ENCODE assay signal across 21 mouse cellular contexts in the genomic region with DNA sequence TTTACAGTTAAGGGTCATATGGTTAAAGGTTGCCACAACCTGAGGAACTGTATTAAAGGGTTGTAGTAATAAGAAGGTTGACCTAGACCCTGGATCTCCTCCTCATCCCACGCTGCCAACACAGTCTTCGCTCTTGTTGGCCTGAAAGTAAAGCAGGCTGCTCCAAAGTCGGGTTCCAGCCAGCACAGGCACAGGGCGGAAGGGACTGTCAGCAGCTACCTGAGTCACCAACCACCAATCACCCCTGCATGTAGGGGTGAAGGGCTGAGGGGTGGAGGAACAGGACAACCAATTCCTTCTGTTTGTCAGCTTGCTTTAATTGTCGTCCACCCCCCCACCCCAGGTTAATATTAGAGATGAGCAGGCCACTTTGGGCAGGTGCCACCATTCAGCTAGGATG.
DNase-seq lines count a peak whose midpoint lies in the region; ATAC-seq and TF ChIP-seq lines count a peak whose summit lies in the region.
"Had no signal": no experiment of that assay in that cellular context is flagged by ENCODE, and none has a peak within 500 bp of the region (broad histone marks: within the 10 kb centered on the region; RNA-seq: fewer than 3 reads in every experiment).

No protein-coding gene starts in this region.

- TF ChIP-seq CTCF in gastrocnemius, adult 2 months (IDR thresholded peaks at IDR 0.05): no peak

- H3K79me2 ChIP-seq in myocyte (ENCODE audit: control insufficient read depth, insufficient read depth): no peaks in the 10 kb centered on the region

- peaks cover 16% of the 10 kb centered on the region for H3K4me1 ChIP-seq in lung, embryonic 15.5 days
- H3K4me1 ChIP-seq in embryonic facial prominence, embryonic 15.5 days: peaks cover 22% of the 10 kb centered on the region; the same call in 1 of the 2 replicates
- H3K4me1 ChIP-seq: forebrain, embryonic 15.5 days; neural tube, embryonic 12.5 days had no signal

- 91% methylated on average over 5 of the region's 5 CpGs for WGBS in lung, embryonic 15.5 days
- WGBS in embryonic facial prominence, embryonic 15.5 days: 88% methylated on average over 5 of the region's 5 CpGs

- no peaks in the 10 kb centered on the region for H3K9me3 ChIP-seq in lung, embryonic 15.5 days
- no peaks in the 10 kb centered on the region for H3K9me3 ChIP-seq in embryonic facial prominence, embryonic 15.5 days (replicated peaks)
- H3K9me3 ChIP-seq: forebrain, embryonic 15.5 days; heart, embryonic 15.5 days; hindbrain, embryonic 15.5 days; kidney, embryonic 15.5 days; neural tube, embryonic 12.5 days had no signal

- H3K4me3 ChIP-seq in gastrocnemius, adult 2 months: no peak overlapping the region
- H3K4me3 ChIP-seq in lung, embryonic 15.5 days: no peak overlapping the region
- H3K4me3 ChIP-seq in embryonic facial prominence, embryonic 15.5 days (replicated peaks): no peak overlapping the region
- no peak overlapping the region for H3K4me3 ChIP-seq in myocyte
- H3K4me3 ChIP-seq: forebrain, embryonic 15.5 days; heart, embryonic 15.5 days; hindbrain, embryonic 15.5 days; kidney, embryonic 15.5 days; neural tube, embryonic 12.5 days had no signal

- ATAC-seq in lung, embryonic 15.5 days (ENCODE audit: borderline replicate concordance, extremely low read depth, low FRiP score, low TSS enrichment): no peak
- no peak for ATAC-seq in embryonic facial prominence, embryonic 15.5 days (ENCODE audit: insufficient number of reproducible peaks, low FRiP score, low TSS enrichment, low read depth)
- ATAC-seq: CD4-positive, CD25-positive, alpha-beta regulatory T cell, adult 4 months; forebrain, embryonic 15.5 days had no signal

- no peak overlapping the region for H3ac ChIP-seq in myocyte (ENCODE audit: control insufficient read depth, insufficient read length)

- H3K27me3 ChIP-seq in lung, embryonic 15.5 days: no peaks in the 10 kb centered on the region
- H3K27me3 ChIP-seq in embryonic facial prominence, embryonic 15.5 days: no peaks in the 10 kb centered on the region
- no peaks in the 10 kb centered on the region for H3K27me3 ChIP-seq in myocyte (ENCODE audit: control insufficient read depth, insufficient read depth, insufficient read length)
- H3K27me3 ChIP-seq: forebrain, embryonic 15.5 days; heart, embryonic 15.5 days; hindbrain, embryonic 15.5 days; kidney, embryonic 15.5 days; neural tube, embryonic 12.5 days had no signal

- H3K4me2 ChIP-seq in lung, embryonic 15.5 days: no peak overlapping the region
- H3K4me2 ChIP-seq in embryonic facial prominence, embryonic 15.5 days (replicated peaks): no peak overlapping the region
- peak overlapping the region; percentile 91 for H3K4me2 ChIP-seq in myocyte (ENCODE audit: low read depth)
- H3K4me2 ChIP-seq: forebrain, embryonic 15.5 days; heart, embryonic 15.5 days; hindbrain, embryonic 15.5 days; kidney, embryonic 15.5 days; neural tube, embryonic 12.5 days had no signal

- no peak for TF ChIP-seq POLR2A in myocyte (IDR thresholded peaks at IDR 0.05; ENCODE audit: insufficient read length, low read depth)

- intact Hi-C loops in gastrocnemius, adult 2 months (cut with DNase I): no loop called here
- intact Hi-C loops in gastrocnemius, postnatal 36 days (cut with DNase I): no loop called here

- H3K9ac ChIP-seq in lung, embryonic 15.5 days: no peak overlapping the region
- no peak overlapping the region for H3K9ac ChIP-seq in embryonic facial prominence, embryonic 15.5 days
- H3K9ac ChIP-seq: forebrain, embryonic 15.5 days; heart, embryonic 15.5 days; hindbrain, embryonic 15.5 days; kidney, embryonic 15.5 days; liver, embryonic 14.5 days; neural tube, embryonic 12.5 days had no signal

- DNase-seq in gastrocnemius, adult 2 months: no peak
- no peak for DNase-seq in gastrocnemius, postnatal 36 days
- no peak for DNase-seq in lung, adult 18-20 months
- no peak for DNase-seq in layer of hippocampus, adult 18-20 months (ENCODE audit: low spot score in 2 of 2)
- DNase-seq in layer of hippocampus, adult 11-12 months (ENCODE audit: low spot score): no peak
- DNase-seq: adrenal gland, postnatal 14 days; cerebellum, adult 11 months; cerebellum, adult 9-11 months; midbrain, embryonic 14.5 days; right cerebral cortex, postnatal 14 days; spleen, adult 18-20 months had no signal

- H3K27ac ChIP-seq in gastrocnemius, adult 2 months: peak overlapping the region; percentile 64; the same call in 1 of the 2 replicates
- peak overlapping the region; percentile 60; the same call in 1 of the 2 replicates for H3K27ac ChIP-seq in lung, embryonic 15.5 days
- peak overlapping the region; percentile 63 for H3K27ac ChIP-seq in embryonic facial prominence, embryonic 15.5 days (replicated peaks)
- H3K27ac ChIP-seq: forebrain, embryonic 15.5 days; hindbrain, embryonic 15.5 days; liver, embryonic 14.5 days; neural tube, embryonic 12.5 days had no signal

- H3K36me3 ChIP-seq in lung, embryonic 15.5 days: peaks cover 11% of the 10 kb centered on the region
- no peaks in the 10 kb centered on the region for H3K36me3 ChIP-seq in embryonic facial prominence, embryonic 15.5 days
- H3K36me3 ChIP-seq in myocyte (ENCODE audit: control insufficient read depth, insufficient read depth): no peaks in the 10 kb centered on the region
- H3K36me3 ChIP-seq: forebrain, embryonic 15.5 days; heart, embryonic 15.5 days; hindbrain, embryonic 15.5 days; neural tube, embryonic 12.5 days had no signal

TF ChIP-seq in myocyte, 11 proteins besides CTCF, POLR2A, EP300 and RAD21:
- no peak for TF ChIP-seq MYOG (IDR thresholded peaks at IDR 0.05; ENCODE audit: control insufficient read depth in 1 of 3, insufficient read depth in 1 of 3, insufficient read length in 2 of 3, low read depth in 2 of 3)
- no peak for TF ChIP-seq POLR2AphosphoS2 (IDR thresholded peaks at IDR 0.05; ENCODE audit: insufficient read length, low read depth)
- TF ChIP-seq USF1 (IDR thresholded peaks at IDR 0.05; ENCODE audit: low read depth): no peak
- TF ChIP-seq REST (IDR thresholded peaks at IDR 0.05; ENCODE audit: insufficient read depth, insufficient read length): no peak
- TF ChIP-seq CEBPB (IDR thresholded peaks at IDR 0.05; ENCODE audit: insufficient read depth, poor library complexity, severe bottlenecking): no peak
- TF ChIP-seq MYOD1 (IDR thresholded peaks at IDR 0.05; ENCODE audit: control insufficient read depth in 1 of 3, insufficient read length in 2 of 3, low read depth in 2 of 3): no peak
- TF ChIP-seq TCF3 (IDR thresholded peaks at IDR 0.05; ENCODE audit: insufficient read length, low read depth): no peak
- no peak for TF ChIP-seq TCF12 (IDR thresholded peaks at IDR 0.05; ENCODE audit: insufficient read depth, poor library complexity, severe bottlenecking)
- no peak for TF ChIP-seq E2F4 (IDR thresholded peaks at IDR 0.05; ENCODE audit: insufficient read depth)
- no peak for TF ChIP-seq MAX (IDR thresholded peaks at IDR 0.05; ENCODE audit: low read depth)
